16 mouse cellular contexts compared by ENCODE assay signal in the genomic region with DNA sequence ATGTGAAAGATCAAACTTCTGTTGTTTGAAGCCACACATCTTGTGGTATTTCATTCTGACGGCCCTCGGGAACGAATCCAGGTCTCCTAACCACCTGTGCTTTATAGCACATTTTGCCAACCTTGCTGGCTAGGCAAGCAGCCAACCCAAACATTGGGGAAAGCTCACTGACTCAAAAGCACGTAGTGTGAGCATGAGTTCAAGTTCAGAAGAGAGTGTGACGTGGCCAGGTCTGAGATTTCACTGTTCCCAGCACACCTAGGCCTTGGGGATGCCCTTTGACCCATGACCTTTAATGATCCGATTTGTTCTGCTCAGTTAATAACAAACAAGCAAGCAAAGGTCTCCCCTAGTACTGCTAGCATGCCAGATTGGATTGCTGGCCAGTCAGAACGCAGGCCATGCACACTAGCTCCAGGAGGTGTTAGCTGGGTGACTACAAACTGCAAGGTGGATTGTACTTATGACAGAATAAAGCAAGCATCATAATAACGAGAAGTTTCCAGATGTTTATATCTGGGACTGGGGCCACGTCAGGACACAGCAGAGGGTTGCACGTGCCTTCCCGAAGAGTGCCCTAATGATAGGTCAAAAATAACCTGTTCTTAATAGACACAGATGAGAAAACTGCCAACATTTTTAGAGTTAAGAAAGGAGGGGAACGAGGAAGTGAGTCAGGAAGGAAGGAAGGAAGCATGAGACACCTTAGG. TPM values are rescaled to one million over a fixed set of nuclear protein-coding genes. Genes with fewer than 3 reads are reported as not detected.
A peak's percentile ranks its signal among the peaks of the same experiment; 100 is the strongest.
DNase-seq lines count a peak whose midpoint lies in the region; ATAC-seq and TF ChIP-seq lines count a peak whose summit lies in the region.
"Had no signal": no experiment of that assay in that cellular context is flagged by ENCODE, and none has a peak within 500 bp of the region (broad histone marks: within the 10 kb centered on the region; RNA-seq: fewer than 3 reads in every experiment).

No protein-coding gene starts in this region.

- H3K27me3 ChIP-seq in heart, embryonic 10.5 days (ENCODE audit: insufficient read depth, poor library complexity, severe bottlenecking): peaks cover 6% of the 10 kb centered on the region; the same call in 1 of the 2 replicates
- no peaks in the 10 kb centered on the region for H3K27me3 ChIP-seq in lung, postnatal 0 days (replicated peaks; ENCODE audit: insufficient read depth, low read length)
- no peaks in the 10 kb centered on the region for H3K27me3 ChIP-seq in stomach, postnatal 0 days (ENCODE audit: control insufficient read depth, insufficient read depth, low read length)
- H3K27me3 ChIP-seq in heart, embryonic 12.5 days (replicated peaks): peaks cover 10% of the 10 kb centered on the region; the same call in 1 of the 2 replicates
- H3K27me3 ChIP-seq: embryonic facial prominence, embryonic 15.5 days; forebrain, embryonic 15.5 days; heart, embryonic 15.5 days; hindbrain, embryonic 12.5 days; limb, embryonic 15.5 days; midbrain, embryonic 13.5 days had no signal

- no peak overlapping the region for H3K4me2 ChIP-seq in lung, postnatal 0 days (replicated peaks; ENCODE audit: low read depth, low read length)
- H3K4me2 ChIP-seq in stomach, postnatal 0 days (replicated peaks; ENCODE audit: low read depth): no peak overlapping the region
- no peak overlapping the region for H3K4me2 ChIP-seq in heart, embryonic 12.5 days
- H3K4me2 ChIP-seq: embryonic facial prominence, embryonic 15.5 days; forebrain, embryonic 15.5 days; heart, embryonic 15.5 days; hindbrain, embryonic 12.5 days; limb, embryonic 15.5 days; midbrain, embryonic 13.5 days had no signal

- ATAC-seq in lung, postnatal 0 days: no peak
- ATAC-seq in stomach, postnatal 0 days (ENCODE audit: low FRiP score, low TSS enrichment): no peak
- no peak for ATAC-seq in heart, embryonic 12.5 days (ENCODE audit: insufficient number of reproducible peaks, low FRiP score)
- ATAC-seq: forebrain, embryonic 15.5 days; intestine, postnatal 0 days; midbrain, embryonic 13.5 days had no signal

- TF ChIP-seq CTCF in lung, postnatal 0 days (IDR thresholded peaks at IDR 0.05): no peak
- TF ChIP-seq CTCF in stomach, postnatal 0 days (IDR thresholded peaks at IDR 0.05; ENCODE audit: low read depth): no peak
- no peak for TF ChIP-seq CTCF in gastrocnemius, adult 2 months (IDR thresholded peaks at IDR 0.05)

- H3K4me1 ChIP-seq in heart, embryonic 10.5 days: 0 out of 2 replicates have a peak, but pooled peaks cover 12% of the 10 kb centered on the region
- no peaks in the 10 kb centered on the region; the same call in 1 of the 2 replicates for H3K4me1 ChIP-seq in lung, postnatal 0 days (ENCODE audit: insufficient read depth, low read depth, low read length)
- H3K4me1 ChIP-seq in stomach, postnatal 0 days (replicated peaks; ENCODE audit: control insufficient read depth, insufficient read depth): no peaks in the 10 kb centered on the region
- peaks cover 11% of the 10 kb centered on the region for H3K4me1 ChIP-seq in heart, embryonic 12.5 days (replicated peaks)

- 76% methylated on average over 12 of the region's 12 CpGs for WGBS in heart, embryonic 10.5 days
- whole genome bisulfite sequencing in lung, postnatal 0 days: 58% methylated on average over 12 of the region's 12 CpGs
- 54% methylated on average over 12 of the region's 12 CpGs for WGBS in stomach, postnatal 0 days
- WGBS in heart, embryonic 12.5 days: 71% methylated on average over 12 of the region's 12 CpGs

- no peak overlapping the region for H3K27ac ChIP-seq in heart, embryonic 10.5 days
- H3K27ac ChIP-seq in lung, postnatal 0 days (ENCODE audit: low read length): no peak overlapping the region
- H3K27ac ChIP-seq in stomach, postnatal 0 days (replicated peaks): no peak overlapping the region
- H3K27ac ChIP-seq in heart, embryonic 12.5 days (ENCODE audit: poor library complexity, severe bottlenecking): no peak overlapping the region
- no peak overlapping the region for H3K27ac ChIP-seq in gastrocnemius, adult 2 months
- H3K27ac ChIP-seq: embryonic facial prominence, embryonic 15.5 days; forebrain, embryonic 15.5 days; heart, embryonic 15.5 days; hindbrain, embryonic 12.5 days; limb, embryonic 15.5 days; midbrain, embryonic 13.5 days had no signal

- no peaks in the 10 kb centered on the region for H3K9me3 ChIP-seq in heart, embryonic 10.5 days
- no peaks in the 10 kb centered on the region for H3K9me3 ChIP-seq in lung, postnatal 0 days (ENCODE audit: low read length)
- H3K9me3 ChIP-seq in stomach, postnatal 0 days (ENCODE audit: control insufficient read depth, low read length): no peaks in the 10 kb centered on the region
- no peaks in the 10 kb centered on the region for H3K9me3 ChIP-seq in heart, embryonic 12.5 days (replicated peaks)
- H3K9me3 ChIP-seq: embryonic facial prominence, embryonic 15.5 days; forebrain, embryonic 15.5 days; heart, embryonic 15.5 days; hindbrain, embryonic 12.5 days; limb, embryonic 15.5 days; midbrain, embryonic 13.5 days had no signal

- H3K36me3 ChIP-seq in heart, embryonic 10.5 days: no peaks in the 10 kb centered on the region
- H3K36me3 ChIP-seq in lung, postnatal 0 days (ENCODE audit: insufficient read depth, low read length): no peaks in the 10 kb centered on the region
- H3K36me3 ChIP-seq in stomach, postnatal 0 days (ENCODE audit: control insufficient read depth, insufficient read depth, low read length): no peaks in the 10 kb centered on the region
- no peaks in the 10 kb centered on the region for H3K36me3 ChIP-seq in heart, embryonic 12.5 days
- H3K36me3 ChIP-seq: embryonic facial prominence, embryonic 15.5 days; forebrain, embryonic 15.5 days; heart, embryonic 15.5 days; hindbrain, embryonic 12.5 days; limb, embryonic 15.5 days; midbrain, embryonic 13.5 days had no signal

- no peak overlapping the region for H3K4me3 ChIP-seq in heart, embryonic 10.5 days
- no peak overlapping the region for H3K4me3 ChIP-seq in lung, postnatal 0 days (ENCODE audit: low read depth, low read length)
- H3K4me3 ChIP-seq in stomach, postnatal 0 days (ENCODE audit: low read depth, low read length): no peak overlapping the region
- H3K4me3 ChIP-seq in heart, embryonic 12.5 days: no peak overlapping the region
- H3K4me3 ChIP-seq in gastrocnemius, adult 2 months: no peak overlapping the region
- H3K4me3 ChIP-seq: embryonic facial prominence, embryonic 15.5 days; forebrain, embryonic 15.5 days; heart, embryonic 15.5 days; hindbrain, embryonic 12.5 days; limb, embryonic 15.5 days; midbrain, embryonic 13.5 days had no signal

- TF ChIP-seq EP300 in lung, postnatal 0 days (IDR thresholded peaks at IDR 0.05): no peak
- TF ChIP-seq EP300 in stomach, postnatal 0 days (optimal IDR thresholded peaks at IDR 0.05): no peak

- peak; percentile 92 for DNase-seq in heart, adult 11 months
- no peak for DNase-seq in heart, embryonic 10.5 days (ENCODE audit: low spot score)
- peak; percentile 8 for DNase-seq in lung, postnatal 14 days
- DNase-seq in lung, postnatal 0 days (ENCODE audit: low spot score): no peak
- DNase-seq in kidney, postnatal 25 days: peak; percentile 87 to 90
- peak; percentile 26 for DNase-seq in stomach, postnatal 0 days (ENCODE audit: low spot score)
- no peak for DNase-seq in gastrocnemius, adult 2 months
- DNase-seq: gastrocnemius, postnatal 14 days had no signal

- H3K9ac ChIP-seq in lung, postnatal 0 days (replicated peaks; ENCODE audit: low read depth): no peak overlapping the region
- no peak overlapping the region for H3K9ac ChIP-seq in stomach, postnatal 0 days (ENCODE audit: low read length)
- H3K9ac ChIP-seq in heart, embryonic 12.5 days: no peak overlapping the region
- H3K9ac ChIP-seq: embryonic facial prominence, embryonic 15.5 days; forebrain, embryonic 15.5 days; heart, embryonic 15.5 days; hindbrain, embryonic 12.5 days; limb, embryonic 15.5 days; midbrain, embryonic 13.5 days had no signal

- intact Hi-C loops in gastrocnemius, adult 2 months (cut with DNase I): no loop called here

RNA-seq across cellular contexts. Expression of gene Slc25a13, which starts 2.8 kb away (rescaled TPM):
- 61.4 and 78.4 TPM in 2 replicates for polyA plus RNA-seq in heart, embryonic 10.5 days (2016; fragmentation: Nextera tagmentation; extraction: Ambion mirVana)
- 7.1 and 7.7 TPM in 2 replicates for polyA plus RNA-seq in lung, postnatal 0 days (2015; fragmentation: Nextera tagmentation; extraction: Ambion mirVana)
- 17.4 and 18.5 TPM in 2 replicates for polyA plus RNA-seq in stomach, postnatal 0 days (2015; fragmentation: Nextera tagmentation; extraction: Ambion mirVana)
- polyA plus RNA-seq in heart, embryonic 12.5 days (2016; fragmentation: Nextera tagmentation; extraction: Ambion mirVana): 80.5 and 83.6 TPM in 2 replicates
- total RNA-seq in gastrocnemius, adult 2 months (2021): 1 to 10 TPM in 1 of 2 experiments, under 1 TPM in 1; 0.31 to 1.1 TPM

Comparison
In these comparisons a context has a peak if more than half of its experiments do, and no peak if none do; other contexts are left out.
1. DNase-seq: peak in heart, adult 11 months (single experiment), lung, postnatal 14 days (single experiment), kidney, postnatal 25 days (2 of 2) and stomach, postnatal 0 days (single experiment); none in heart, embryonic 10.5 days (single experiment), lung, postnatal 0 days (single experiment) and gastrocnemius, adult 2 months (single experiment).